In the genomic region with DNA sequence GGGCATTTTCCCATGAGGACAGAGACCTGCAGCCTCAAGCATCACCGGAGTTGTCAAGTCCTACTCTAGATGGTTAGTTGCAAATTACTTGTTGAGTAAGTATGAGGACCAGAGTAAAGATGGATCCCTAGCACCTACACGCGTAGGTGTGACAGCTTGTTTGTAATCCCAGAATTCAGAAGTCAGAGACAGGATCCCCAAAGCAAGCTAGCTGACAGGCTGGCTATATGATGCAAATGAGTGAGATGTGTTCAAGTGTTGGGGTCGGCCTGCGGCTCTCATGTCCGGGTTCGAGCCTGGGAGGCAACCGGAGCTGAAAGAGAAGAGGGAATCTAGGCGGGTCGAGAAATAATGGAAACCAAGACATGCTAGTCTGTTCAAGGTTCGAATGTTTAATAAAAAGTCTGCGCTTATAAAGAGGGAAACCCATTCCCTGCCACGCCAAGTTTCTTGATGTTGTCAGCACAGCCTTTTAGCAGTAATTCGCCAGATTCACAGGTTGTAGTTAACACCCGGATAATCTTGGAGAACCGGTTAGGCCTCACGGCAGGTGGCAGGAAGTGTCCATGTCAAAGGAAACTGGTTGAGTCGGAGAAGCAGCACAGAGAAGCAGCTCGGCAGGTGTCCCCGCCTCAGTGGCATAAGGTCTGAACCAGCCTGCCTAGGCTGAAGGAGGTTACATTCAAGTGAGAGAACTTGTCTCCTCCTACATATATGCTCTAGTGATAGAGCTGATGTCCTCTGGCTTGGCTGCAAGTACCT, we compare ENCODE assay signal across 15 mouse cellular contexts. TPM values are rescaled to one million over a fixed set of nuclear protein-coding genes. Genes with fewer than 3 reads are reported as not detected.
DNase-seq lines count a peak whose midpoint lies in the region.
"Had no signal": no experiment of that assay in that cellular context is flagged by ENCODE, and none has a peak within 500 bp of the region (broad histone marks: within the 10 kb centered on the region; RNA-seq: fewer than 3 reads in every experiment).

No protein-coding gene starts in this region.

- intact Hi-C loops in heart, postnatal 10 days (cut with DNase I), result no loop called here

- peak; percentile 79 for DNase-seq in heart, adult 11 months
- DNase-seq in heart, postnatal 10 days, result no peak
- peak; percentile 62 for DNase-seq in urinary bladder, postnatal 14 days (ENCODE audit: low spot score)
- DNase-seq in urinary bladder, postnatal 4 days (ENCODE audit: low spot score in 2 of 2), result no peak
- peak; percentile 10 for DNase-seq in forelimb bud, embryonic 11.5 days (ENCODE audit: low read depth, low spot score)
- no peak for DNase-seq in thymus, postnatal 14 days
- no peak for DNase-seq in right cerebral cortex, postnatal 14 days
- no peak for DNase-seq in cerebellum, adult 9-11 months
- DNase-seq: adrenal gland, postnatal 36 days; cerebellum, postnatal 36 days; liver, embryonic 13.5 days; lung, postnatal 14 days; thymus, adult 2 months had no signal

RNA-seq across cellular contexts. Expression of gene Hadhb, which starts 18.1 kb away (rescaled TPM):
- 1,000 to 10,000 TPM; 1,544 to 1,693 TPM for total RNA-seq in heart, postnatal 10 days (2021)

RNA-seq across cellular contexts. Expression of gene Hadha, which starts 18.1 kb away (rescaled TPM):
- total RNA-seq in heart, postnatal 10 days (2021), result 1,000 to 10,000 TPM; 1,297 to 1,510 TPM

RNA-seq across cellular contexts. Expression of gene Adgrf3, which starts 32.4 kb away (rescaled TPM):
- total RNA-seq in heart, postnatal 10 days (2021), result under 1 TPM; 0.42 to 0.45 TPM
- total RNA-seq: adrenal gland, postnatal 36 days; layer of hippocampus, adult 2 months; left cerebral cortex, postnatal 10 days had no signal

RNA-seq across cellular contexts. Expression of gene Selenoi, which starts 59.3 kb away (rescaled TPM):
- 10 to 100 TPM; 17.4 to 19.8 TPM for total RNA-seq in heart, postnatal 10 days (2021)

Comparison
In these comparisons a context has a peak if more than half of its experiments do, and no peak if none do; other contexts are left out.
1. DNase-seq: peak in heart, adult 11 months (single experiment), urinary bladder, postnatal 14 days (single experiment) and forelimb bud, embryonic 11.5 days (single experiment); none in heart, postnatal 10 days (0 of 2), urinary bladder, postnatal 4 days (0 of 2), thymus, postnatal 14 days (single experiment), right cerebral cortex, postnatal 14 days (single experiment) and cerebellum, adult 9-11 months (single experiment).